Mouse (Mus musculus) urinary bladder, postnatal 10 days (tissue): ENCODE results near the gene Ric8a.
A peak's percentile ranks its signal among the peaks of the same experiment; 100 is the strongest.

Experiments
- DNase-seq: peaks from one replicate; pipeline ENCODE4 v3.0.0; 2022; ENCODE audit warnings: low spot score

Gene Ric8a

DNA sequence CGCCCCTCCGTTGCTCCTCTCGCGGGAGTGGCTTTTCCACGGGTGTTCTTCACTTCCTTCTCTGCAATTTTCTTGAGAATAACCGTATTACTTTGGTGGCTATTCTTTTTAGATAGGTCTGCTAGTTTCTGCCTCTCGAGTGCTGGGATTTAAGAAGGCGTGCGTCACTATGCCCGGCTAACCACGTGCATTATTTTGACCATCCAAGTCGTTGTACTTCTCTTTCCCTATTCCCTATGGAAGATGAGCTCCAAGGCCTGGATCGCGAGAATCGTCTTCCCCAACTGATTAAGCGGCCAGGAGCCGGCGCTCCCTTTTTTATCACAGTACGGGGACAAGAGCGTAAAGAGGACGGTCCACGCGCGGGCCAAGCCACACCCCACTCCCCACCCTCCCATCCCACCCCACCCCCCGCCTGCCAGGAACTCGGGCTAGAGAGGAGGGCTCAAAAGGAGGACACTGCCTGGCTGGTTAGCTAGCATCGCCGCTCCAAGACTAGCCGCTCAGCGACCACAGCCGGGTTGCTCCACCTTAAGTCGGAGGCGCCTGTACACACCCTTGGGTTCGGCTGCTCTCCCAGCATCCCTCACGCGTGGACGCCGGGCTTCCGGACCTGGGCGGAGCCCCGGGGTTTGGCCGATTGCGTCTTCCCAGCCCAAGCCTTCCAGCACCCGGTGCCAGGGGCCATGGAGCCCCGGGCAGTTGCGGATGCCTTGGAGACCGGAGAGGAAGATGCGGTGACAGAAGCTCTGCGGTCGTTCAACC is at the start of gene Ric8a:
Gene Ric8a, plus strand, starts transcription at position 173 of the 765 bp plus-strand sequence.
- DNase-seq, result peak; percentile 63

DNA sequence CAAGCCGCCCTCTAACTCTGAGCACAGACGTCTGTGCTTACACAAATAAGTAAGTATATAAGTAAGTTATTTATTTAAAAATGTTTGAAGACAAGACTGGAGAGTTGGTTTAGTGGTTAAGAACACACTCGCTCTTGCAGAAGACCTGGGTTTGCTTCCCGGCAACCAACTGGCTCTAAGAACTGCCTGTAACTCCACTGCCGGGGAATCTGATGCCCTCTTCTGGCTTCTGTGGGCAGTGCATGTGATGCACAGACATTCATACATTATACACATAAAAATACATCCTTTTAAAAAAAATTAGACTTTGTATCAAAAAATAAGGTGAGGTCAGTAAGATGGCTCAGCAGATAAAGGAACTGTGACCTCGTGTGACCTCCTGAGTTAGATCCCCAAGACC is 46.3 kb upstream of the Ric8a start:
- no peak for DNase-seq

DNA sequence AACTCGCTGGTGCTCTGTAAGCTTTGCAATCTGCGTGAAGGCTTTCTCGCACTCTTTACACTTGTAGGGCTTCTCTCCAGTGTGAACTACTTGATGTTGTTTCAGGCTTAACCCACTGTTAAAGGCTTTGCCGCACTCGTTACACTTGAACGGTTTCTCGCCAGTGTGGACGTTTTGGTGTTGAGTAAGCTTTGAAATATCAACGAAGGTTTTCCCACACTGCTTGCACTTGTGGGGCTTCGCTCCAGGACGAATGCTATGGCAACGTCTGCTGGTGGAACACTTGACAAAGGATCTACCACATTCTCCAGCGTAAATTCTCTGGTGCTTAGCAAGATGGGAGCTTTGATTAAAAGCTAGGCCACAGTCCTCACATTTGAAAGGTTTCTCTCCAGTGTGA is 45.0 kb upstream of the Ric8a start:
- no peak for DNase-seq

DNA sequence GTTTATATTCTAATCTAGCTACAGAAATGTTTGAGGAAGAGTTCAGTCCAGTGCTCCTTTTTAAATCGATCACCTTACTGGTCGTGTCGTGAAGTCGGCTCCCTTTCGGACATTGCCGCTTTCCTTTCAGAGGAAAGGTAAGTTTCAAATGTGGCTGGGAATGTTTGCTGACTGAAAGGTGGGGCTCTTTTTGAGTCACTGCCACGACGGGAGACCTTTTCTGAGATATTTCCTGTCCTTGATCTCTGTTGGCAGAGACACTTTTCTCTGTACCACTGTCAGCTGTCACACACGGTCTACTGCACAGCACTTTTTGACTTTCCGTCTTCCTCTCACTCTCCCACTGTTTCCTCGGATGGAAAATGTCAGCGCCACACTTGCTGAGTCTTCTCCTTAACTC is 43.9 kb upstream of the Ric8a start:
- DNase-seq, result no peak

DNA sequence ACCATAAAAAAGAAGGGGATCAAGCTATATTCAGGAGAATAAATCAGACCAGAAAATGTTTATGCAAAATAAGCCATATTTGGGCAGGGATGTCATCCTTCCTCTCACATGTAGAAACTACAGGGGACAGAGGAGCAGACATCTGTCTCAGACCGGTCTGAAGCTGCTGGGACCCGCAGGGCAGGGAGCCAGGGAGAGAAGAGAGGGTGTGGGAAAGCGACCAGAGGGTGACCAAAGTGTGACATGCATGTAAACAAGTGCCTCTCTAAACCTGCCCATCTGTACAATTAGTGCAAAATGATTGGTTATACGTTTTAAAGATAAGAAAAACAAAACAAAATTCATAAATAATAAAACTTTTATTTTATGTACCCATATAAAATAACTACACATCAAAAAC is 36.6 kb upstream of the Ric8a start:
- DNase-seq, result no peak

DNA sequence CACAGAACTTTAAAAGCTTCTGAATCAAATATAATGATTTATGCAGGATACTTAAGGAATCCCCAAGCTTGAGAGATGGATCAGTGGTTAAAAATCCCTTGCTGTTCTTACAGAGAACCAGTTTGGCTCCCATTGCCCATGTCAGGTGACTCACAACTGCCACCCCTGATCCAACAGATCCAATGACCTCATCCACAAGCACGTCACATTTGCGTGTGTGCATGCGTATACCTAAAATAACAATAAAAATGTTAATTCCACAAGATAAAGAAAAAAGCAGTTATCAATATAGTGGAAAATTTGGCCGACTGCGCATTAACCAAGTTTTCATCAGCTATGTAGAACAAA is 35.5 kb upstream of the Ric8a start:
- DNase-seq, result no peak

DNA sequence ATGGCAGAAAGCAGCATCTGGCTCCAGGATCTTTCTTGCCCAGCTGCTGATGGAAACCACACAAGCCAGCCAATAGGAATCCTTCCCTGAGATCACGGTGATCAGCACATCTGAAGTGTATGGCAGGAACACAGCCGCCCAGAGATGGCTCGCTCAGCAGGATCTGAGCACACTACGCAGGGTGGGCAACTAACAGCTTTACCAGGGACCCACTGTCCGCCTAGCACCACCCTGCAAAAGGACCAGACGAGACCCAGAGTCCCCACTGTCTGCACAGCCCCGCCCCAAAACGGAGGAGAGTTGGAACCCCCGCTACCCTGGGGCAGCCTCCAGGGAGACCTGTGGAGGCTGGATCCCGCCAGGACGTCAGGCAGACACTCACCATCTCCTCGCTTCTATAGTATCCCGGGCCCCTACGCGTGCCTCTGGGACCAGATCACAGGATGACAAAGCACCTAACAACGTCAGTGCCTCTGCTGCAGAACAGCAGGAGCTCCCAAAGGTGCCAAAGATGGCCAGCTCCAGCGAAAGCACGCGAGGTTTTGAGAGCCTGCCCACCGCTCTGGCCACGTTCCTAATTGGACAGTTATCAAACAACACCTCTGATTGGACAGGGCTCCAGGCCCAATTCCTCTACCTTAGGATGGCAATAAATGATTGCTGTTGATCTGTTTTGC is 35.0 kb upstream of the Ric8a start, which contains the start of gene Zfp941:
Gene Zfp941, minus strand, starts transcription at position 526 of the 677 bp plus-strand sequence.
- DNase-seq, result no peak

DNA sequence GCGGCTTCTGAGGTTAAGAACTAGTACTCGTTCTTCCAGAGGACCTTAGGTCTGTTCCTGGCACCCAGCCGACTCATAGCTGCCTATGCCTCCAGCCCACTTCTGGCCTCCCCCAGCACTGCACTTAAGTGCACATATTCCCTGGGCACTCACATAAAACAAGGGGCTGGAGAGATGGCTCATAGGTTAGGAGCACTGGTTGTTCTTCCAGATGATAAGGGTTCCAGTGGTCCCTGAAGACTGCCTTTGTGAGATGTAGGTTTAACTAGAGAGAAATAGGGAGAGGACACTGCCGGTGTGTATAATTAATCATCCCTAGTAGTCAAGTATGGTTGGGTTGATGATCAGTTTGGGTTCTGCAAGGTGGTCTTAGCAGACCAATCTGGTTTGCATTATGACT is 34.0 kb upstream of the Ric8a start:
- DNase-seq, result no peak

DNA sequence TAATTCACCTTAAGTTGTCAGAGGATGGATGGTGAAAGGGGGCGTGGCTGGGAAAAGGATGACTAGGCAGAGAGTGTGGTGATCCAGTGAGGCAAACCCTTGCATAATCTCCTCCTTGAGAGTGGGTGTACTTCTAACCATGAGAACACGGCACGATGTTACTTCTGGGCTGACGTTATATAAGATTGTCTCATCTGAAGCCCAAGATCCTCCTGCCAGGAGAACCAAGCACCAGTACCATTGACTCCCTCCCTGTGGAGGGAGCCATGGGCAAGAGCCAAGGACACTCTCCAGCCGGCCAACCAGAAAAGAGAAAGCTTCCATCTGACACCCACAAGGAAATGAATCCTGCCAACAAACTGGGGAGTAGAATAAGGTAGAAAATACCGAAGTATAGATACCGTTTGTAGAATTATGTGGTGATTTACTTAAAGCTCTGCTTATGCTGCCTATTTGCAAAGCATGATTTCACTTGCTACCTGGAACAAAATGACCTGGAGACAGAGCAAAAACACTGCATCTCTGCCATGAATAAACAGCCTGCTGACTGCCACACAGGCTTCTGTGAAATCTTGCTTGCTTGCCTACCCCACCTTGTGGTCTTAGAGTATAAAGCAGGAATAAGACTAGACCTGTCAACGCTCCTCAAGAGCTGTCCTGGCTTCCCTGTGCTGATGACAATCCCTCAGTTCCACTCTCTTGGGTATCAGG is 28.4 kb upstream of the Ric8a start:
- DNase-seq, result no peak

DNA sequence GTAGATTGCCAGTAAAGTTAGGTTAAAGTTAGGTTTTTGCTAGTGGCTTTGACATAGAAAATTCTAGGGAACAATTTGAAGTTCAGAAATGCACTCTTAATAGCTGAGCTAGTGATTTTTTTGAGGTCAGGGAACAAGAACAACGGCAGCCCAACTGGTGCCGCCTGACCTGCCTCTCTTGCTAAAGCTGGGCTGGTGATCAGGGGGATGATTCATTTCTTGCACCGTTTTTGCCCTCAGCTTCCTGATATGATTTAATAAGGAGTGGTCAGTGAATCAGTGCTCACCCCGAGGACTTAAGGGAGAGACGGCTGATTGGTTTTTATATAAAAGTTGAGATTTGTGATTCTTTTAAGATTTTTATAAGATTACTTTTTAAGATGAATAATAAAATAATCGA is 25.3 kb upstream of the Ric8a start:
- DNase-seq, result no peak

DNA sequence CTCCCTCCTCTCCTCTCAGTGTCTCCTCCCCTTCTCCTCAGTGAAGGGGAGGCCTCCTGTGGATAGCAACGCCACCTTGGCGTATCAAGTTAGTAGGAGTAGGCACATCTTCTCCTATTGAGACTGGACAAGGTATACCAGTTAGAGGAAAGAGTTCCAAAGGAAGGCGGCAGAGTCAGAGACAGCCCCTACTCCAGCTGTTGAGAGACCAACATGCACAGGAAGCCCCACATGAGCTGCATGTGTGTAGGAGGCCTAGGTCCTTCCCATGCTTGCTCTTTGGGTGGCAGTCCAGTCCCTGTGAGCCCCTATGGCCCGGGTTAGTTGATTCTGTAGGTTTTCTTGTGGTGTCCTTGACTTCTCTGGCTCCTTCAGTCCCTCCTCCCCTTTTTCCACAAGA is 23.4 kb upstream of the Ric8a start:
- no peak for DNase-seq

DNA sequence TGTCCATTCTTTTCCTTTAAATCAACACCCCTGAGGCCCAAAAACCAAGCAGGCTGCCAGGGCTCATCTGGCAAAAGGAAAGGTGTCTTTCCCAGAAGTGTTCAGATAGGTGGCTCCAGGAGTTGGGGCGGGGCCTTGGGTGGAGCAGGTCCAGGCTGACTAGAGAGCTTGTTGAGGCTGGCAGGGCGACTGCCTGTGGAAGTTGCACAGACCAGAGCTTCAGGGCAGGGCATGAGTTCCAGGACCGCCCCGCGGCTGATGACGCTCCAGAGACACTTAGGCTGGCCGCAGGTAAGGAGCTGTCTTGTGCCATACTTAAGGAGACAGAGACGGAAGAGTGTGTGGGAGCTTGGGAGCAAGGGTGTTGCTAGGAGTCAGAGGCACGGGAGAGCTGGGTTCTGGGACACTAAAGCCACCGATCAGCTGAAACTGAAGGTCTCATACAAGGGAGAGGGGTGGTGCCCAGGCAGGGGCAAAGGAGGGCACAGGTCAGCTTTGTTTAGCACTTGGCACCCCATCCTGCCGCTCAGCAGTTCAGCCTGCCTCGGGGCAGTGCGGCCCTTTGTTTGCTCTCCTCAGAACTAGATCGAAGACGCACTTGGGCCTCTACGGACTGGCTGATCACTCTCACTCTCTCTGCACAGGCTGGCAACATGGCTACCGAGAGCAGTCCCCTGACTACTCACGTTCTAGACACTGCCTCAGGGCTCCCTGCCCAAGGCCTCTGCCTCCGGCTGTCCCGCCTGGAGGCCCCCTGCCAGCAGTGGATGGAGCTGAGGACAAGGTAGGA is 21.6 kb upstream of the Ric8a start, which contains the start of gene Urah:
Gene Urah, plus strand, starts transcription at position 51 of the 790 bp plus-strand sequence.
- DNase-seq, result no peak

DNA sequence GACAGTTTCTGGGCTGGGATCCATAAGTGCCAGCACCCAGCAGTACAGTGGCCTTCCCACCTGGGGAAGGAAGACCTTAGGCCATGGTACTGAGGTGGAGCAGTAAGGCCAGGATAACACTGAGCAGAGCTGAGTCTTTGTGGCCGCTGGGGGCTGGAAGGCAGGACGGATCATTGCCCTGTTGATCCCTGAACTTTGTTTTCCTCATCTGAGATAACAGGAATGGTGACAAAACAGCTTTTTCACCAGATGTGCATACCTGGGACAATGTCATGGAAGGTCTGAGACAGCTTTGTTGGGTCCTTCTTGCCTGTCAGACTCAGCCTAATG is 21.0 kb upstream of the Ric8a start:
- DNase-seq, result no peak

DNA sequence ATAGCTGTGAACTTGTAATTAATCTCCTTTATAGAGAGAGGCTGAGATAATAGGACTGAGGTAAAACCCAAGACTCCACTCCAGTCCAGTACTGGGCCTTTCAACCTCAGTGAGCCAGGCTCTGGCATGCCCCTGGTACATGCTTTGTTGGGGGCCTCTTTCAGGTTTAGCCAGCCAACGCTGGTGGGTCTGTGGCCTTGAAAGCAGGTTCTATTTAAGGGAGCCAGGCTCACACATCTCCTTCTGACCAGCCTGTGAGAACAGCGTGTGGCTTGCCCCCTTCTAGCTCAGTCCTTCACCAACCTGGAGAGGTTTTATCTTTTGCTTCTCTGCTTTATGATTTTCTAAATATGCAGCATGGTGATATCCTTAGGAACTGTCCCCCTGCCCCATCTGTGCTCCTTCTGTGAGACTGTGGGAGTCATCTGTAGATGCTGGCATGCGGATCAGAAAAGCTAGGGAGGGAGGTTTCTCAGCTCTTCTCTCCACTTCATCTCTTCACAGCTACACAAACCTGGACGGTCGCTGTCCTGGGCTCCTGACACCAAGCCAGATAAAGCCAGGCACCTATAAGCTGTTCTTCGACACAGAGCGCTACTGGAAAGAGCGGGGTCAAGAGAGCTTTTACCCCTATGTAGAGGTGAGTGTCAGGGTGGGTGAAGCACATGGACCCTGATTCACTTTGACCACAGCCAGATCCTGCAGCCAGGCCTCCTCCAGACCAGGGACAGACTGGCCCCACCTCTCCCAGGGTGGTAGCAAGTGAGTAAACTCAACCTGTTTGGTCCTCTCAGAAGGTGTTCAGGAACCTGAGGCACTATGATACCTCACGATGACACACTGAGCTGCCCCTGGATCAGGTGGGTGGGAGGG is 20.3 kb upstream of the Ric8a start:
- DNase-seq, result no peak

DNA sequence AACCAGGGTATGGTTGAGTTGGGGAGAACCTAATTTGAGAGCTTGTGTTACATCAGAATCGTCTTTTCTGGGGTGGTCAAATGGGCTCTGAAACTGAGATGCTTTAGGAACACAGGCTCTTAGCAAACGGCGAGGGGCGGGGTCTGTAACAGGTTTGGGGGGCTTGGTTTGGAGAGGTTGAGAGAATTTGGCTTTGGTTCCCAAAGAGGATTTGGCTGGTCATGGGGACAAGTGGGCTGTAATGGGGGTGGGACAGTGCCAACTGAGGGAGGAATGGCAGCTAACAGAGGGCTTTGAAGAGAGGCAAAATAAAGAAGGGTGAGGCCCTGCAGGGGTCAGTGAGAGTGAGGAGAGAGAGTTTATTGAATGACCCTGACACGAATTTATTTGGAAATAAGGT is 17.2 kb upstream of the Ric8a start:
- DNase-seq, result no peak

DNA sequence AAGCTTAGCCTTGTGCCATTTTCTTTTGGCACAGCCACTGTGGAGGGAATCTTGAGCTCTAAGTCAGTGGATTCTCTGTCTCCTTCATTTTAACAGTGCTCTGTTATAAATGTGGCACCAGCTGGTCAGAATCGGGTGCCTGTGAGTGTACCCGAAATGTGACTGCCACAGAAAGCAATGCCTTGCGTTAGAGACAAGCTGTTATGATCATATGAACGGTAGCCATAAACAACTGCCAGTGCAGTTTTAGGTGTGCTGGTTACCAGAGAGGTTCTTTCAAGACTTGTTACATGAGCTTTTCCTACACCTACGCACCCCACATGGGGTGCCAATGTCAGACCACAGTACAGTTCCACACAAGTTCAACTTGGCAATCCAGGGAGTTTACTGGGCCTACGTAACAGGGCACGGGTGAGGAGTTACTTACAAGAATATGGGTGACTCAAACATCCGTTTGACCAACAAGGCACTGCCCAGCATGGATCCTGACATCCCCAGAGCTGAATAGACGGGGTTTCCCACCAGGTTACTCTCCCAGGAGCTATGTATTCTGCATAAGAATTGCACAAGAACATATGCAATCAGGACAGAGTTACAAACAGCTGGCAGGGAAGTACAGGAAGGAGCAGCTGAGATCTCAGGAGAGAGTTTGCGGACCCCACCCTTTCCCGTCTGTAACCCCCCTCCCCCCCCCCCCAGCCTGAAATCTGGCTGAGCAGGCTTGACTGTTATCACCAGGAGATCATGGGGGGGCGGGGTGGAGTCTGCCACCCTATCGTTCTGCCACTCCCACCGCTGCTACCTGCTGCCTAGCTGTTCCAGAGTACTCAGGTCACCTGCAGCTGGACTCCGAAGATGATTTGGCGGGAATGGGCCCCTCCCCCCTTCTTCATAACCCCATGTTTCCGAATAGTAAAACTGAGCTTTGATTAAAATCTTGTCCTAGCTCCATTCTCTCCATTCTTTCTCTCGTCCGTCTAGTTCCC is 15.7 kb upstream of the Ric8a start:
- DNase-seq, result no peak

DNA sequence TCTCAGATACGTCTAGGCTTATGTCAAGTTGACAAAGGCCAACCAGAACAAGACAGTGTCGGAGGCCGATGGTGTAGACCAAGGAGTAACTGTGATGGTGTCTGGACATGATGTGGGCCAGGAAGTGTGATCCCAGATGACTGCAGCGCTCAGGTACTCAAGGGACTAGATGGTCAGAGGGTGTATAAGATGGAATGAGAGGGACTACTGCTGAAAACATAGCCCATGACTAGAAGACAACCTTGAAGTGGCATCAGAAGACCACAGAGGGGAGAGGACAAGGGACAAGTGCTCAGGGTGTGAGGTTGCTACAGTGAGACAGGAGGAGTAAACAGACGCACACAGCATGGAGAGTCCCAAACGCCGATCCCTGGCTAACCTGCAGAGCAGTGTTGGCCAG is 13.0 kb upstream of the Ric8a start:
- no peak for DNase-seq

DNA sequence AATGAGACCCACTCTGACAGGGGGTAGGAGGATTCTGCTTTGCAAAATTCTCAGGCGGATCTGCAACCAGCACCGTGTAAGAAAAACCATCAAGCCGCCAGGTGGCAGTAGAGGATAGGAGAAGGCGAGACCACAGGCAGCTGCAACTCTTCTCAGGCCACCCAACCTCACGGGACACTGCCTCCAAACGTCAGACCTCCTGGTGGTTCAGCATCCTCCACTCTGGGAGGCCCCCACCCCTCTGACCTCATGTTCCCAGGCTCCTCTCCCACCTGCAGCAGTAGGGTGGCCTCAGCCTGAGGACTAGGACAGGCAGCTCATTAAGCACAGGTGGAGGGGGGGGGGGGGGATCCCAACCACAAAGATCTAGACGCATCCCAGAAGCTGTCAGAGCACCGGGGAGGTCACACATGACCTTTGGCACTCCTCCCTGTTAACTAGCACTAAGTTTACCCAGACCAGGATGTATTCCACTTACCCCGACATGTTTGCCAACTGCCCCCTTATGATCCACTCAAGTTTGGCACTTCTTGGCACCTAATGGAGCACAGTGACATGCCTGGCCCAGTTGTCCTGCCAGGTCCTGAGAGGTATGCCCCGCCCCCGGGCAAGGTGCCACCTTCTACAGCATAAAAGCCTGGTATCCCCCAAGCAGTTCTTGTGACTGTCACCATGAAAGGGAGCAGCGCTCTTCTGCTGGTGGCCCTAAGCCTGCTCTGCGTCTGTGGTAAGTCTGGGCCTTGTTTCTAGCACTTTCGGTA is 11.7 kb upstream of the Ric8a start, which contains the start of gene Scgb1c1:
Gene Scgb1c1, plus strand, starts transcription at position 643 of the 761 bp plus-strand sequence.
- peak; percentile 82 for DNase-seq

DNA sequence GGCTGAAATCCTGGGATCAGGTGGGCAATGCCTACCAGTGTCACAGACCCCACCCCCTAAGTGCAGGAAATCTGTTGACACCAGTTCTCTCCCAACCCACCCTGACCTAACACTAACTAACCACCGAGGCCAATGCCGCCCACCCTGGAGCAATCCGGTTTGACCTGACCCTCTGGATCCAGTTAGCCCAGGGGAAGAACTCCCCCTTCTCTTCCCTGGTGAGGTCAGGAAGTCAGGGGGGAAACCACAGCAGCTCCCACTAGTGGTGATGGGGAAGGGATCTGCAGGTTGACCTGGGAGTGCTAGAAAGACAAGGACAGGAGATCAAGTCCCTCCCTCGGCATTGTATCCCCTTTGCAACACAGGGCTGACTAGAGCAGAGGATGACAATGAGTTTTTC is 11.1 kb upstream of the Ric8a start:
- no peak for DNase-seq
